Mouse (Mus musculus): Measurements from ENCODE around the gene Kcna2. TPM values are rescaled to one million over a fixed set of nuclear protein-coding genes. Genes with fewer than 3 reads are reported as not detected.

Gene Kcna2
- polyA plus RNA-seq, 1 experiment from 2014 or later = not detected

Other genes starting within 250 kb of the Kcna2 start
- 2.2 TPM in 2 replicates for gene Kcna3, start 65.0 kb upstream of the Kcna2 start, polyA plus RNA-seq (2014; fragmentation: Nextera tagmentation; extraction: Ambion mirVana)
- gene Kcna10, start 81.9 kb downstream of the Kcna2 start, polyA plus RNA-seq (2014; fragmentation: Nextera tagmentation; extraction: Ambion mirVana) = not detected in 2 replicates
- gene Cym, start 120.6 kb downstream of the Kcna2 start, polyA plus RNA-seq (2014; fragmentation: Nextera tagmentation; extraction: Ambion mirVana) = not detected in 2 replicates
- not detected in 2 replicates for gene A630076J17Rik, start 129.5 kb downstream of the Kcna2 start, polyA plus RNA-seq (2014; fragmentation: Nextera tagmentation; extraction: Ambion mirVana)
- gene Prok1, start 138.6 kb downstream of the Kcna2 start, polyA plus RNA-seq (2014; fragmentation: Nextera tagmentation; extraction: Ambion mirVana) = 0.06 TPM in 1 of 2 replicates, not detected in the other
- 174 and 175 TPM in 2 replicates for gene Lamtor5, start 177.7 kb downstream of the Kcna2 start, polyA plus RNA-seq (2014; fragmentation: Nextera tagmentation; extraction: Ambion mirVana)
- 4.5 and 5.1 TPM in 2 replicates for gene Slc16a4, start 190.1 kb downstream of the Kcna2 start, polyA plus RNA-seq (2014; fragmentation: Nextera tagmentation; extraction: Ambion mirVana)
- gene Rbm15, start 232.5 kb downstream of the Kcna2 start, polyA plus RNA-seq (2014; fragmentation: Nextera tagmentation; extraction: Ambion mirVana) = 19.0 and 22.6 TPM in 2 replicates

Data from limb, embryonic 11.5 days (tissue).